Mouse (Mus musculus): ENCODE data around the gene Shld1.

- no peak for TF ChIP-seq CTCF (IDR thresholded peaks at IDR 0.05; ENCODE audit: low read depth, low read length)
- no peak for TF ChIP-seq POLR2A (IDR thresholded peaks at IDR 0.05; ENCODE audit: extremely low read depth, insufficient read depth, low read length)
Observed at GRCm38 (mm10) chr2:132650546-132650945, 36.2 kb upstream of the Shld1 start.
